Mouse (Mus musculus): ENCODE results near the gene Abcg8.

Abcg8 gene

DNA sequence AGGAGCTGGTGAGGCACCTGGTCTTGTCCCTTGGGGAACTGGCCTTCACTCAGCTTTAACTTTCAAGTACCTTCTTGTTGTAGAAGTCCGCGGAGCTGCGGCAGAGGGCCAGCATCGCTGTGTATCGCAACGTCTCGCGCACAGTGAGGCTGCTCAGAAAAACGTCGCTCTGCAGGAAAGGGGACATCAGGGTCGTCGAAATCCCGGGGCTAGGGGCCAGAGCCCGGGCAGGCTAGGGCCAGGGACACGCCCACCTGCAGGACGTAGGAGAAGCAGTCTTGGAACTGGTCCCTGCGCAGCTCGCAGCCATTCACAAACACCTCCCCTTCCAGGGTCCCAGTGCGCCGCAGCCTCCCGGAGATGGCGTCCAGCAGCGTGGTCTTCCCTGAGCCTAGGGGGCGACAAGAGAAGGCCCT lies at the start of gene Abcg8:
Abcg8 (plus strand) TSS at position 352 of the 416 bp plus-strand sequence.
- DNase-seq (ENCODE audit: low read depth, low spot score) = no peak

- DNase-seq (ENCODE audit: low read depth, low spot score) = no peak
These were observed 49.2 kb upstream of the Abcg8 start for GRCm38 (mm10) chr17:84626857-84627305.

- no peak for DNase-seq (ENCODE audit: low read depth, low spot score)
These were observed 48.4 kb upstream of the Abcg8 start for GRCm38 (mm10) chr17:84627721-84628120.

- no peak for DNase-seq (ENCODE audit: low read depth, low spot score)
These were observed 47.5 kb upstream of the Abcg8 start for GRCm38 (mm10) chr17:84628611-84629010.

- no peak for DNase-seq (ENCODE audit: low read depth, low spot score)
These were observed 44.3 kb upstream of the Abcg8 start for GRCm38 (mm10) chr17:84631836-84632235.

DNA sequence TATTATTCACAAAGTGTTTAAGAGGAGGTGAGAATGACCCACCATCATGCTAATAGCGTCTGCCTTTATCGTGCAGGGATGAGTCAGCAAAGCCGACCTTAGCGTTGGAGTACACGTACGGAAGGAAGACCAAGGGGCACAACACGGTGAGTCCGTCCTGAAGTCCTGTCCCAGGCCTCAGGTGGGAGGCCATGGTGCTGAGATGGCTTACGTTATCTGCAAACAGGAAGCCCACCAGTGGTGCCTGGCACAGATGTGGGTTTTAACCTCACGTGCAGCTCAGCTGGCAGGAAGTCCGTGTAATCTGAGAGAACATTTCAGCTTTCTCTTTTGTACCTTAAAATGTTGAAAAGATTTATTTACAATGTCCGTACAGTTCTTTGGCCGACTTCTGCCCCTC lies 42.7 kb upstream of the Abcg8 start:
- DNase-seq (ENCODE audit: low read depth, low spot score) = no peak

GRCm38 (mm10) chr17:84636328-84636727 lies 39.8 kb upstream of the Abcg8 start:
- DNase-seq (ENCODE audit: low read depth, low spot score) = no peak

- DNase-seq (ENCODE audit: low read depth, low spot score) = no peak
These were observed 38.1 kb upstream of the Abcg8 start for GRCm38 (mm10) chr17:84637971-84638370.

DNA sequence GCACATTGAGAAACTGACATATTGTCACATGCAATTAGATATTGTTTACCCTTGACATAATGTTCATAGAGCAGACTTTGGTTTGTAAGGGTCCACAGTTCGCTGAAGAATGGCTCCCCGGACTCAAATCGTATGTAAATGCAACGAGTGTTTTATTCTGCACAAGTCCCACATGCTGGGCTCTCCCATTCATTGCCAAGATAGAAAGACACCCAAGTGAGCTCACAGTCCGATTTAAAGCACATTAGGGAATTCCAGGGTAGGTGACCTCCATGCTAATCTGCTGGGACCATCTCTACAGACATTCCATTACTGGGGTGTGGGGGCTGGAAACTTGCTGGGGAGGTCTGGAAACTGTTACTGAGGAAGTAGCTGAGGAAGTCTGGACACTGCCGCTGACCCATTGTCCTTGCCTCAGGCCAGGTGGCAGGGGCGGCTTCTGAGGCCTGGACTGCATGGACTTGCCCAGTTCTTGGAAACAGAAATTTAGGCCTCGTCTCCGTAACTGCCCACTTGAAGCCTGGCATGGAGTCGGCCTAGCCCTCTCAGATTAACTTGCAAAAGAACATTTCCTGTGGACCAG lies 36.2 kb upstream of the Abcg8 start:
- no peak for DNase-seq (ENCODE audit: low read depth, low spot score)

- peak; percentile 32 for DNase-seq (ENCODE audit: low read depth, low spot score)
These were observed 34.2 kb upstream of the Abcg8 start for GRCm38 (mm10) chr17:84641893-84642292.

GRCm38 (mm10) chr17:84642324-84642723 lies 33.8 kb upstream of the Abcg8 start:
- DNase-seq (ENCODE audit: low read depth, low spot score) = no peak

GRCm38 (mm10) chr17:84644292-84645050 lies 31.6 kb upstream of the Abcg8 start:
- DNase-seq (ENCODE audit: low read depth, low spot score) = no peak

GRCm38 (mm10) chr17:84645119-84645518 lies 31.0 kb upstream of the Abcg8 start:
- DNase-seq (ENCODE audit: low read depth, low spot score) = no peak

- DNase-seq (ENCODE audit: low read depth, low spot score) = no peak
These were observed 30.2 kb upstream of the Abcg8 start for GRCm38 (mm10) chr17:84645894-84646293.

- DNase-seq (ENCODE audit: low read depth, low spot score) = no peak
These were observed 29.6 kb upstream of the Abcg8 start for GRCm38 (mm10) chr17:84646477-84646876.

GRCm38 (mm10) chr17:84647630-84648029 lies 28.5 kb upstream of the Abcg8 start:
- no peak for DNase-seq (ENCODE audit: low read depth, low spot score)

GRCm38 (mm10) chr17:84650302-84651017 lies 25.6 kb upstream of the Abcg8 start:
- no peak for DNase-seq (ENCODE audit: low read depth, low spot score)

DNA sequence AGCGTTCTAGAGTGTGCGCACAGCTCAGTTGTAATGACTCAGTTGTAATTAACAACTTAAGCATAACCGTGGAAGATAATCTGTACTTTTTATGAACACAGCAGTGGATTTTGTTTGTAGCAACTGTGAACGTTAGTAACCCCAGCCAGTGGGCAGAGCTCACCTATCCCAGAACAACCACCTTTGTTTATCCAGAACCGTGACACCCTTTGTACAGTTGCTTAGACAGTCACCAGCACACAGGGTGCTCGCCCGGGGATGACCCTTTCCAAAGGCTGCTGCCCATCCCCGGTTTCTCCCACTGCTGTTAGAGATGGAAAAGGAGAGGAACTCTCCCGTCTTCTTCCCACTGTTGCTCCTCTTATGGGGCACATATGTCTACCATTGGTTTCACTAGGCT lies 22.6 kb upstream of the Abcg8 start:
- no peak for DNase-seq (ENCODE audit: low read depth, low spot score)

- no peak for DNase-seq (ENCODE audit: low read depth, low spot score)
These were observed 19.9 kb upstream of the Abcg8 start for GRCm38 (mm10) chr17:84656205-84656604.

DNA sequence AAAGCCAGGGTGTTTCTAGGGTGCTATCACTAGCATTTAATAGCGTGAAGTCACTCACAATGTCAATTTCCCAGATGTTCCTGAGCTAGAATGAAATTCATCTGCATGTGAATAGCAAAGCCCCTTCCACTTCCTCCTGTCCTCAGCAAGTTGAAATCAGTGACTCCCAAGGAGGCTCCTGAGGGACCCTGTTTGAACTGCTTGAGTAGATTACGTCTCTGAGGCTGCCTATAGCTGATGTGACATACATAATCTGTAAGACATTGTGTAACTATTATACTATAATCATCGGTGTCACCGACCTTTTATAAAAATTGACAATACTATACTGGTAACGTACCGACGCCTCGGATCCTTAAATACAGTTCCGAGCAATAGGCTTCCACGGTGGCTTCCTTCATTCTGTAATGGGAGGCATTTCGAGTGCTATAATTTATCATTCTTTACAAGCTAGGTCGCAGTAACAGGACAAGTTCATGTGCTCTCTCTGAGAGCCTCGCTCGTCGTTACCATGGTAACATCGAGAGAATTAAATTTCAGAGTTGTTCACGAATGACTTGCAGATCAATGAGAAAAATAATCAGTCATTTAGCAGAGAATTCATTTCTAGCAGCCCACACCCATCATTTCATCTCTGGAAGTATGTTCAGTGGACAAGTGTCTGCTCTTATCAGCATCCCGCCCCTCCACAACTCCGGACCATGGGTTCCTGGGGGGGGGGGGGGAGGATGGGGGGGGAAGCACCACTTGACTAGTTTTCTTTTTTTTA lies 19.3 kb upstream of the Abcg8 start:
- DNase-seq (ENCODE audit: low read depth, low spot score) = no peak

DNA sequence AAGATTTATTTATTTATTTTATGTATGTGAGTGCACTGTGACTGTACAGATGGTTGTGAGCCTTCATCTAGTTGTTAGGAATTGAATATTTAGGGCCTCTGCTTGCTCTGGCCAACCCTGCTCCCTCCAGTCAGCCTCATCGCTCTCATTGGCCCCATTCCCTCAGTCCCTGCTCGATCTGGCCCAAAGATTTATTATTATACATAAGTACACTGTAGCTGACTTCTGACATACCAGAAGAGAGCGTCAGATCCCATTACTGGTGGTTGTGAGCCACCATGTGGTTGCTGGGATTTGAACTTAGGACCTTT lies 18.7 kb upstream of the Abcg8 start:
- DNase-seq (ENCODE audit: low read depth, low spot score) = no peak

DNA sequence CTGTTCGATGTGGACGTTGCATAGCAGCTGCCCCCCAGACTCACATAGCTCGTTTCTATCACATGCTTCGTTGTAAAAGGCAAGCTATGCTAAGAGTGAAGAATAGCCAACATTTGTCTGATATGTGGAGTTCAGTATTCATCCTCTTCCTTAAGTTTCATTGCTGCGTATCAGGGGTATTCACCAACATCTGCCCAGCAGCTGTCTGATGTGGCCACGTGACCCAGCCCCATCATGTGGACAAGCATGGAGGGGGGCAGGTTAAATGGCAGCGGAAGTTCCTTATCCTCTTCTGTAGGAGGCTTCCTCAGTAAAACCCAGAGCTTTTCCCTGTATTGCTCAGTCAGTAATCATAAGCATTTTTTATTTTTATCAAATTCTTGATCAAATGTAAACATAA lies 18.3 kb upstream of the Abcg8 start:
- no peak for DNase-seq (ENCODE audit: low read depth, low spot score)
